Mouse (Mus musculus): ENCODE data around the gene Slc25a29. TPM values are rescaled to one million over a fixed set of nuclear protein-coding genes. Genes with fewer than 3 reads are reported as not detected.
A peak's percentile ranks its signal among the peaks of the same experiment; 100 is the strongest.

Slc25a29 gene
- polyA plus RNA-seq, 1 experiment, result 4.0 TPM

DNA sequence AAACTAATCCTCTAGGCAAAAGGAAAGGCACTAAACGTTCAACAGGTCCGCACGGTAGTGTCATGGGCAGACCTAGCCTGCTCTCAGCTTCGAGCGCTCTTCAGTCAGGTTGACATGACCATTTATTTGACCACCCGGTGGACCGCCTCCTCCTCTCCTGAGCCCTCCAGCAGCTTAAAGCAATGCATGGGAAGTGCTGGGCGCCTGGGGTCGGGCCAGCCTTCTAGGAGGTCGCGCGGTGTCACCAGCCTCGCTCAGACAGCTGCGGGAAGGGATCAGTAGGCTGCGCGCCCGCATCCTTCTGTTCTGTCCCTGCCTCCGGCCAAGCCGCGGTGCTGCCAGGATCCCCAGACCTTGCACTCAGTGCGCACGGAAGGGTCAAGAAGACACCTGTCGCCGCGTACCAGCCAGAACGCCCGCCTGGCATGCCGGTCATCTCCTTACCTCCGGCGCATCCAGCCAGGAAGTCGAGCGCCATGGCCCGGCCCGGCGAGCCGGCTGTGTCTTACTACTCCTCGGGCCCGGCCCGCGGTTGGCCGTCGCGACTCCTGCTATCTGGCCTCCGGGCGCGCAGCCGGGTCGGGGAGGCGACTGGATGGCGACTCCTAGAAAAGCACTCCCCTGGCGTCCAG, 359 bp downstream of the Slc25a29 start:
- no peak for TF ChIP-seq CTCF (IDR thresholded peaks at IDR 0.05; ENCODE audit: extremely low read depth, insufficient read length, insufficient replicate concordance, low read depth, low read length)
- peak; percentile 48 for TF ChIP-seq POLR2A (IDR thresholded peaks at IDR 0.05; ENCODE audit: low read depth, low read length)
- Histone ChIP-seq H3K27ac (ENCODE audit: insufficient read depth, low read depth, low read length) (no peak overlapping the region), H3K4me3 (ENCODE audit: low read depth, low read length) (peak overlapping the region; percentile 73), H3K36me3 (ENCODE audit: control insufficient read depth, insufficient read depth, low read length) (no peaks in the 10 kb centered on the region), H3K27me3 (ENCODE audit: control insufficient read depth, insufficient read depth, low read length) (no peaks in the 10 kb centered on the region), H3K4me1 (ENCODE audit: control insufficient read depth, insufficient read depth, insufficient read length, low read length) (peaks cover 27% of the 10 kb centered on the region)
- WGBS, result 2% methylated on average over 51 of the region's 51 CpGs

DNA sequence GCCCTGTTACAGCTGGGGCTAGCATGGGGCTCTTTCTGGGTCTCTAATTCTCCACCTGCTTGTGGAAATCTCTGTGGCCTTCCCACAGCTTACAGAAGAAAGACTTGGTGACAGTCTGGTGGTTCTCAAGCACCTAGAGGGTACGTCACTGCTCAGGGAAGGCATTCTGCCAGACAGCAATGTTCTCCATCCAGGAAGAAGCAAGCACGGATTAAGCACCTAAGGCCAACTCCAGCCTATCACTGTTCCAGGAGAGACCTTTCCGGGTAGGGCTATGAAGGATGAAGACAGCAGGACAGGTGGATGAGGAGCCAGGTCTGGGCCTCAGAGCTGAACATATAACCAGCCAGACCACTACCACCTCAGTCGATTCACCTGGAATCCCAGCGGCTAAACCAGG, 897 bp downstream of the Slc25a29 start:
- no peaks in the 10 kb centered on the region for H3K27me3 ChIP-seq (ENCODE audit: control insufficient read depth, insufficient read depth, low read length)
- WGBS, result 26% methylated on average over 5 of the region's 5 CpGs
- peaks cover 27% of the 10 kb centered on the region for H3K4me1 ChIP-seq (ENCODE audit: control insufficient read depth, insufficient read depth, insufficient read length, low read length)
- no peak for TF ChIP-seq CTCF (IDR thresholded peaks at IDR 0.05; ENCODE audit: extremely low read depth, insufficient read length, insufficient replicate concordance, low read depth, low read length)
- no peak for TF ChIP-seq POLR2A (IDR thresholded peaks at IDR 0.05; ENCODE audit: low read depth, low read length)
- no peaks in the 10 kb centered on the region for H3K36me3 ChIP-seq (ENCODE audit: control insufficient read depth, insufficient read depth, low read length)
- H3K27ac ChIP-seq (ENCODE audit: insufficient read depth, low read depth, low read length), result no peak overlapping the region
- peak overlapping the region; percentile 73; the same call in 1 of the 2 replicates for H3K4me3 ChIP-seq (ENCODE audit: low read depth, low read length)

DNA sequence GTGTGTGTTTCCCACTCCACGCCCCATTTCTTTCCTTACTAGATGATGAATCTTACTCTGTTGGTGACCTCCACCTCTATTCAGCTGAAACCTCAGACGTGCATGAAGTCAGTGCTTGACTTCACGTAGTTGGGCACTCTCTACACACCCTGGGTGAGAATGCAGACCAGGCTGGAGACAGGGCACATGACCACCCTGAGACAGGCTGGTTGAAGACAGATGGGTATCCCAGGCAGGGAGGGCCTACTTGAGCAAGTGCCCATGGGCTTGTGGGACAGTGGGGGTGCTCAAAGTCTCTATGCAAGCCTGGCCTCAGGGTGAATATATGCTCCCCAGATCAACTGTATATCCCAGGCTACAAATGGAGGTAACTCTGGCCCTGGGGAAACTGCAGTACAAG, 1.3 kb downstream of the Slc25a29 start:
- WGBS, result 86% methylated on average over 3 of the region's 3 CpGs
- H3K4me3 ChIP-seq (ENCODE audit: low read depth, low read length), result no peak overlapping the region
- no peak overlapping the region for H3K27ac ChIP-seq (ENCODE audit: insufficient read depth, low read depth, low read length)
- no peaks in the 10 kb centered on the region for H3K36me3 ChIP-seq (ENCODE audit: control insufficient read depth, insufficient read depth, low read length)
- H3K4me1 ChIP-seq (ENCODE audit: control insufficient read depth, insufficient read depth, insufficient read length, low read length), result peaks cover 27% of the 10 kb centered on the region
- H3K27me3 ChIP-seq (ENCODE audit: control insufficient read depth, insufficient read depth, low read length), result no peaks in the 10 kb centered on the region
- TF ChIP-seq CTCF (IDR thresholded peaks at IDR 0.05; ENCODE audit: extremely low read depth, insufficient read length, insufficient replicate concordance, low read depth, low read length) (no peak), POLR2A (IDR thresholded peaks at IDR 0.05; ENCODE audit: low read depth, low read length) (no peak)

DNA sequence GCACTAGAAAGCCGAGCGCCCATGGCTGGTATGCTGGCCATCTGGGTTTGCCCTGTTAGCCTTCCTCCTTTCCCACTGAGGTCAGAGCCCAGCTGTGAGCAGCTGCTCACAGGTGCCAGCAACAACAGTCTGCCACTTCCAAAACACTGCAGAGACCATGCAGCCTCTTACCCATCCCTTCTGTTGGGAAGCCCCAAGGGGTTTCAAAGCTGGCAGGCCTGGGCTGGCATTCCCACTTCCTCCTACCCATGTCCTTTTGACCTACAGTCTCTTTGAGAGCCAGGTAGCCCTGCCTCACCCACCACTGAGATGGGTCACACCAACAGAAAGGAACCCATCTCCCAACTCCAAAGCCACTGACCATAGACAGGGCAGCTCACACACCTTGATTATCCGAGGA, 2.3 kb downstream of the Slc25a29 start:
- WGBS, result 85% methylated on average over 3 of the region's 3 CpGs
- Histone ChIP-seq H3K27ac (ENCODE audit: insufficient read depth, low read depth, low read length) (no peak overlapping the region), H3K36me3 (ENCODE audit: control insufficient read depth, insufficient read depth, low read length) (no peaks in the 10 kb centered on the region), H3K4me1 (ENCODE audit: control insufficient read depth, insufficient read depth, insufficient read length, low read length) (peaks cover 26% of the 10 kb centered on the region), H3K27me3 (ENCODE audit: control insufficient read depth, insufficient read depth, low read length) (no peaks in the 10 kb centered on the region), H3K4me3 (ENCODE audit: low read depth, low read length) (no peak overlapping the region)
- TF ChIP-seq POLR2A (IDR thresholded peaks at IDR 0.05; ENCODE audit: low read depth, low read length) (no peak), CTCF (IDR thresholded peaks at IDR 0.05; ENCODE audit: extremely low read depth, insufficient read length, insufficient replicate concordance, low read depth, low read length) (no peak)

DNA sequence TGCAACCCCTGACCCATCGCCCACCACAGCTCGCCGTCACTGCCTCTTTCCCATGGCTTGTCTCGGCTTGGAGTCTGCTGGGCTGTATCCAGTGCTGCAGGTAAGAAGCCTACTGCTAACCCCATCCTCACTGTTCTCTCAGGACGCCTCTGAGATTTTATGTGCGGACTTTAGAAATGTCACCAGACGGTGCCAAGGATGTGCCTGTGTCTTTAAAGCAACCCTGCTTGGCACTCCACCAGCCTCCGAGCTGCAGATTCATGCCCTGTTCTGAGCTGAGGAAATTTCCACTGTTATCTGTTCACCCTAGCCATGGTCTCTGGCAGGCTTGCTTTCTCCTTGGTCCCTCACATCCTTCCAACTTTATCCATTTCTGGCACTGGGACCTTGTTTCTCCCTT, 2.8 kb downstream of the Slc25a29 start:
- no peaks in the 10 kb centered on the region for H3K36me3 ChIP-seq (ENCODE audit: control insufficient read depth, insufficient read depth, low read length)
- no peak for TF ChIP-seq CTCF (IDR thresholded peaks at IDR 0.05; ENCODE audit: extremely low read depth, insufficient read length, insufficient replicate concordance, low read depth, low read length)
- TF ChIP-seq POLR2A (IDR thresholded peaks at IDR 0.05; ENCODE audit: low read depth, low read length), result no peak
- H3K4me3 ChIP-seq (ENCODE audit: low read depth, low read length), result no peak overlapping the region
- no peaks in the 10 kb centered on the region for H3K27me3 ChIP-seq (ENCODE audit: control insufficient read depth, insufficient read depth, low read length)
- peaks cover 26% of the 10 kb centered on the region for H3K4me1 ChIP-seq (ENCODE audit: control insufficient read depth, insufficient read depth, insufficient read length, low read length)
- no peak overlapping the region for H3K27ac ChIP-seq (ENCODE audit: insufficient read depth, low read depth, low read length)
- WGBS, result 90% methylated on average over 8 of the region's 8 CpGs

DNA sequence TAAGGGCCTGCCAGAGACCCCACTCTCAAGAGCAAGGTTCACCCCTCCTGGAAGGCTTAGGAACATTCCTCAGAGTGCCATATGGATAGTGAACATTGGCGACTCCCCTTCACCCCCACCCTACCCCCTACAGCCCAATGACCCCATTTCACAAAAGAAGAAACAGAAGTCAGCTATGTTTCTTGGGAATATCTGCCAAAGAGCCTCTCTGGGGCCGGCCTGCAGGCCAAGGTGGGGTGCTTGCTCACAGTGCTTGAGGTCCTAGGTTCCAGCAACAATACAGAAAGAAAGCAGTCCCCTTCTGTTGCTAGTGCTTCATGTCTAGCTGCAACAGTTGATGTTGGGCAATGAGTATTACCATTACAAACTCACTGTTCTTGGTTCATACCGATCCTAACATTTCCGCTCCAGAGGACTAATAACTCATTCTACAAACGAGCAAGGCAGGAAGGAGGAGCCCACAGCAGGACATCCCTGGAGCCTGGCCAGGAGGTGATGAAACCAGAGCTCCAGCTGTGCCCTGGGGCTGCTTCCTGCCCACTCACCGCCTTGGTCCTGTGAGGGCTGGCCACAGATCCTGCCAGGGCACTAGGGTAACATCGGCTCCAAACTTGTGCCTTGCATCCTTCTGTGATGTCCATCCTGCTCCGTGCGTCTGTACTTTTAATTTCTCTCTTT, 3.6 kb downstream of the Slc25a29 start:
- H3K27me3 ChIP-seq (ENCODE audit: control insufficient read depth, insufficient read depth, low read length), result no peaks in the 10 kb centered on the region
- TF ChIP-seq CTCF (IDR thresholded peaks at IDR 0.05; ENCODE audit: extremely low read depth, insufficient read length, insufficient replicate concordance, low read depth, low read length), result no peak
- TF ChIP-seq POLR2A (IDR thresholded peaks at IDR 0.05; ENCODE audit: low read depth, low read length), result no peak
- H3K4me1 ChIP-seq (ENCODE audit: control insufficient read depth, insufficient read depth, insufficient read length, low read length), result peaks cover 24% of the 10 kb centered on the region
- no peaks in the 10 kb centered on the region for H3K36me3 ChIP-seq (ENCODE audit: control insufficient read depth, insufficient read depth, low read length)
- H3K4me3 ChIP-seq (ENCODE audit: low read depth, low read length), result no peak overlapping the region
- H3K27ac ChIP-seq (ENCODE audit: insufficient read depth, low read depth, low read length), result no peak overlapping the region
- WGBS, result 71% methylated on average over 9 of the region's 9 CpGs

DNA sequence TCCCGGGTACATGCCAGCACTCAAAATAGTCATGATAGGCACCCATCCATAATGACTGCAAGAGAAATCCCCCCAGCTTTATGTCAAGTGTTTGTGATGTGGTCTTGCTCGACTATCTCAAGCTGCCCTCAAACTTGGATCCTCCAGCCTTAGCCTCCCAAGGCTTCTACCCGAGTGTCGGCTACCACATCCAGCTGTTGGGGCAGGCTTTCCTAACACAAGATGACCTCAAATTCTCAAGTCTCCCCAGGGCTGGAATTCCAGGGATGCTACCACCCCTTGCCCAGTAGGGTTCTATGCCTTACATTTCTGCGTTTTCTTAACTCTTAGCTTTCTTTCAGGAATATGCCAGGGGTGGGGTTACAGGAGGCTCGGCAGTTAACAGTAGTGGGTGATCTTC, 5.3 kb downstream of the Slc25a29 start:
- TF ChIP-seq CTCF (IDR thresholded peaks at IDR 0.05; ENCODE audit: extremely low read depth, insufficient read length, insufficient replicate concordance, low read depth, low read length) (no peak), POLR2A (IDR thresholded peaks at IDR 0.05; ENCODE audit: low read depth, low read length) (no peak)
- no peaks in the 10 kb centered on the region for H3K27me3 ChIP-seq (ENCODE audit: control insufficient read depth, insufficient read depth, low read length)
- no peak overlapping the region for H3K4me3 ChIP-seq (ENCODE audit: low read depth, low read length)
- WGBS, result 82% methylated on average over 6 of the region's 6 CpGs
- no peak overlapping the region for H3K27ac ChIP-seq (ENCODE audit: insufficient read depth, low read depth, low read length)
- H3K4me1 ChIP-seq (ENCODE audit: control insufficient read depth, insufficient read depth, insufficient read length, low read length), result peaks cover 21% of the 10 kb centered on the region
- no peaks in the 10 kb centered on the region for H3K36me3 ChIP-seq (ENCODE audit: control insufficient read depth, insufficient read depth, low read length)

Data from small intestine, adult 2 months (tissue).